Mouse (Mus musculus): Measurements from ENCODE around the gene Sf3b4.

Gene Sf3b4

GRCm38 (mm10) chr3:96172197-96173178, at the start of gene Sf3b4:
Gene Sf3b4, plus strand, starts transcription at chr3:96172332.
- DNase-seq (ENCODE audit: low spot score in 2 of 2), result peak; percentile 75 to 84

GRCm38 (mm10) chr3:96124235-96124634, 47.9 kb upstream of the Sf3b4 start:
- no peak for DNase-seq (ENCODE audit: low spot score in 2 of 2)

- DNase-seq (ENCODE audit: low spot score in 2 of 2), result no peak
Measured at GRCm38 (mm10) chr3:96128128-96128527, 44.0 kb upstream of the Sf3b4 start.

- no peak for DNase-seq (ENCODE audit: low spot score in 2 of 2)
Measured at GRCm38 (mm10) chr3:96132478-96132877, 39.7 kb upstream of the Sf3b4 start.

- no peak for DNase-seq (ENCODE audit: low spot score in 2 of 2)
Measured at GRCm38 (mm10) chr3:96133327-96133905, 38.7 kb upstream of the Sf3b4 start.

GRCm38 (mm10) chr3:96135011-96135410, 37.1 kb upstream of the Sf3b4 start:
- peak in 1 of 2 experiments; percentile 20 for DNase-seq (ENCODE audit: low spot score in 2 of 2)

- peak in 1 of 2 experiments; percentile 42 for DNase-seq (ENCODE audit: low spot score in 2 of 2)
Measured at GRCm38 (mm10) chr3:96147950-96148349, 24.2 kb upstream of the Sf3b4 start.

- no peak for DNase-seq (ENCODE audit: low spot score in 2 of 2)
Measured at GRCm38 (mm10) chr3:96151836-96152235, 20.3 kb upstream of the Sf3b4 start.

- no peak for DNase-seq (ENCODE audit: low spot score in 2 of 2)
Measured at GRCm38 (mm10) chr3:96152611-96153010, 19.5 kb upstream of the Sf3b4 start.

GRCm38 (mm10) chr3:96155501-96155900, 16.6 kb upstream of the Sf3b4 start:
- no peak for DNase-seq (ENCODE audit: low spot score in 2 of 2)

GRCm38 (mm10) chr3:96159820-96160219, 12.3 kb upstream of the Sf3b4 start:
- DNase-seq (ENCODE audit: low spot score in 2 of 2), result no peak

- peak; percentile 67 to 71 for DNase-seq (ENCODE audit: low spot score in 2 of 2)
Measured at GRCm38 (mm10) chr3:96160222-96160802, 11.8 kb upstream of the Sf3b4 start.

- DNase-seq (ENCODE audit: low spot score in 2 of 2), result peak; percentile 65 to 74
Measured at GRCm38 (mm10) chr3:96160803-96161516, 11.2 kb upstream of the Sf3b4 start.

- no peak for DNase-seq (ENCODE audit: low spot score in 2 of 2)
Measured at GRCm38 (mm10) chr3:96161869-96162840, 10.0 kb upstream of the Sf3b4 start, which contains the start of gene Mtmr11. Gene Mtmr11, plus strand, starts transcription at chr3:96162004.

GRCm38 (mm10) chr3:96163040-96163439, 9.1 kb upstream of the Sf3b4 start:
- no peak for DNase-seq (ENCODE audit: low spot score in 2 of 2)

GRCm38 (mm10) chr3:96168466-96169158, 3.5 kb upstream of the Sf3b4 start:
- no peak for DNase-seq (ENCODE audit: low spot score in 2 of 2)

- no peak for DNase-seq (ENCODE audit: low spot score in 2 of 2)
Measured at GRCm38 (mm10) chr3:96170276-96170675, 1.9 kb upstream of the Sf3b4 start.

- no peak for DNase-seq (ENCODE audit: low spot score in 2 of 2)
Measured at GRCm38 (mm10) chr3:96170976-96171545, 1.1 kb upstream of the Sf3b4 start.

- DNase-seq (ENCODE audit: low spot score in 2 of 2), result no peak
Measured at GRCm38 (mm10) chr3:96171583-96172196, 442 bp upstream of the Sf3b4 start.

Data from urinary bladder, postnatal 36 days (tissue).